Mouse (Mus musculus) layer of hippocampus, adult 11-12 months (tissue): ENCODE measurements around the gene Nol6.

Experiments used
- DNase-seq: peaks from one replicate; pipeline ENCODE4 v3.0.0; 2022; ENCODE audit warnings: low spot score

Nol6 gene

DNA sequence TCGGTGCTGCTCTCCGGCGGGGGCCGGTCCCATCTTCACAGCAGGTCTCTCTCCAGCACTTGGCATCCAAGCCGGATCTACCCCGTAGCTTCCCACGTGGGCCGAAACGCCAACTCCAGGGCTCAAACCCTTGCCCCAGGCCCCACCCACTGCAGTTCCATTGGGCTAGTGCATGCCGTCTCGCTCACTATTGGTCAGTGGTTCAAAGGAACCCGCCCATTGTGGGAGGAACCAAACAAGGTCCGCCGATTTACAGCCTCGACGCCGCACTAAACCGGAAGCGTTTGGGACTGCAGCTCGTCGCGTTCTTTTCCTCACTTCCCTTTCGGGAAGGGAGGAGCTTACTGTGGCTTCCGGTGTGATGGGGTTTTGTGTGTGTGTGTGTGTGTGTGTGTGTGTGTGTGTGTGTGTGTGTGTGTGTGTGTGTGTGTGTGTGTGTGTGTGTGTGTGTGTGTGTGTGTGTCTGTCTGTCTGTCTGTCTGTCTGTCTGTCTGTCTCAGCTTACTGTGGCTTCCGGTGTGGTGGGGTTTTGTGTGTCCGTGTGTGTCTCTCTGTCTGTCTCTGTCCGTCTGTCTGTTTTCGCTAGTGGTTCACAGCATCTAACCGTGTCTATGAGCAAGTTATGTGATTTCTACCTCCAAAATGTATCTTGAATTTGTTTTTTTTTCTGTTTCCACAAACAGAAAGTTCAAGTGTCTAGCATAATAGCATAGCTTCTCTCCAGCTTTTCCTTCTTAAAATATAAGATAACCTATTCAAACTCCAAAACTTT, at the start of gene Nol6:
TSS of gene Nol6 (minus strand) at position 276 of the 772 bp plus-strand sequence.
- peak; percentile 99 for DNase-seq

DNA sequence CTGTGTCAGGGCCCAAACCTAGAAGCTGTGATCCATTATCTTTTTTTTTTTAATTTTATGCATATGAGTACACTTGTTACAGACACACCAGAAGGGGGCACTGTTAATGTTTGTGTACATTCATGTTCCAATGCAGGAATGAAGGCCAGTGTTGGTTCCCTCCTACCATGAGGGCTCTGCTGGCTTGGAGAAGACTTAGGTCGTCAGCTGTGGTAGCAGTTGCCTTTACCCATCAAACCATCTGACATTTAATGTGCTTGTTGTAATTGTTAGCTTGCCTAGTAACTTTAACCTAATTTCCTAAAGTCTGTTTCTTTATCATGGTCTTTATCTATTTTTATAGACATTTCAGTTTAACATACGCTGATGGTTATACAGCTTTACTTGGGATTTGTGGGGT, 46.7 kb upstream of the Nol6 start:
- DNase-seq, result no peak

DNA sequence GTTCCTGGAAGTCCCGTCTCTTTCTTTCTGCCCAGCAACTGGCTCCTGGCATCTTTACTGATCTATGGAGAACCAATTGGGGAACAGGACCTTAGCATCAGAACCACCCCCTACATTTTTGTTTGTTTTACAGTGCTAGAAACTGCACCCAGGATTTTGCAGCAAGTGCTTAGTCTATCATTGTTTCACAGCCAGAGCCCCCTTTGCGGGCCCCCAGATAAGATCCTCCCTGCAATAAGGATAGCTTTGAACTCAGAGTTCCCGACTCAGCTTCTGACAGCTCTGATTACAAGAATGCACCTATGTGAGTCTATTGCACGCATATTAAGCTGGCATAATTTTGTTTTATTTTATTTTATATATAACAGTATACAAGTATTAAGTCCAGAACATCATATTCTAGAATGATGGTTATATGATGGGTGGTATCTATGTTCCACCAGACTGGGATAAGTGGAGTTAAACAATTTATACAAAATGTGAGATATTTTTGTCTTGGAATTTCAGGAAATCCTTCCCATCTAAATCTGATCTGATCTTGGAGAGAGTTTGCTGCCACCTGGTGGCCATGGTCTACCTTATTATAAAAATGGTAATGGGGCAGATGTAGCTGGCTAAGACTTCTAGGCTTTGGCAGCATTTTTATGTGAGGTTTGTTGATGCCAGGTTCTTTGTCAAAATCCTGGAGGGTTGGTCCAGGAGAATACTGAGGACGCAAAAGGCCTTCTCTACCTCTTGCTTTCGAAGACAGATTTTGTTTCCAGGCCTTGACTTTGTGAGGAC, 41.6 kb upstream of the Nol6 start:
- peak; percentile 85 for DNase-seq

DNA sequence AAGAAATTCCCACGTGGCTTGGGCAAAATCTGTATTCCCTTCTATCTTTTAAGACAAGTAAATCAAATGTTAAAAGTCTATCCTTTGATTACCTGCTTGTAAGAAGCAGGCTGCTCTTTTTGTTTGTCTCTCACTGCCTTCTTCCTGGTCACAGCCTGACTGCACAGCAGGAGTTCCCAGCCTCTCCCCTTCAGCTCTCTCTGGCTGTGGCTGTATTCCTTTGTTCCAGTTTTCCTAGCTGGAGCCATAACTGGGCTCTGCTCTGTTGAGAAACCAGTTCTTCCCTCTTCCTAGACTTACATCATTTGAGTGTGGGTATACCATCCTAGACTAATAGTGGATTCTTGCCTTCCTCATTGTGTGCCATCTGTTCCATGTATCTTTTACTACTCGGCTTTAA, 40.7 kb upstream of the Nol6 start:
- no peak for DNase-seq

DNA sequence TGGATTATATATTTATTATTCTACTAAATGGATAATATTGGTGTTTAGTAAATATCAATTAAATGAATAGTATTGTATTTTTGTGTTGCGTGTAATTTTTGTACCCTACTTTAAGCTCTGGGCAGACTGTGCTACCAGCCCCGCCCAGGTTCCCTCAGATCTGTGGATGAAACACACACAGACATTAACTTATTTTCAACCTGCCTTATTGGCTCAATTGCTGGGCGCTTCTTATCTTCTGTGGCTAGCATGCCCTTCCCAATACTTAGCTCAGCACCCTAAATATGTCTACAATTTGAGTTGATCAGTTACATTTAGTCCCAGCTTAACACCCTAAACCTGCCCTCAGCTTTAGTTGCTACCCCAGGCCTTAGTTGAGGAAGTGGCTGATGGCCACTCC, 37.0 kb upstream of the Nol6 start:
- no peak for DNase-seq

DNA sequence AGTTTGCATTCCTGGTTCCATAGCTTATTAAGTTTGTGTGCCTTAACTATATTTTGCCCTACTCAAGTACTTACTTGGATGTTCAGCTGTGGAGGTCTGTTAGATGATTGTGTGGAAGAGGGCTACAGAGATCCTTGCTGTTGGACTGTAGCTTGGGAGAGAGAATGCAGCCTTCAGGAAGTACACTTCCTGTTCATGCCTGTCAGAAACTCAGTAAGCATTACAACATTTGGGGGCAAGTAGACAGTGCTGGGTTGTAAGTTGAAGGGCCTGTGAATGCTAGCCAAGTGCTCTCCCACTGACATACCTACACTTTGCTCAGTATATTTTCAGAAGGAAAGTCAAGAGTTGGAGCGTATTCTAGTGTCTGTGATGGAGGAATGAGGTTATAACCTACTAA, 34.0 kb upstream of the Nol6 start:
- no peak for DNase-seq

DNA sequence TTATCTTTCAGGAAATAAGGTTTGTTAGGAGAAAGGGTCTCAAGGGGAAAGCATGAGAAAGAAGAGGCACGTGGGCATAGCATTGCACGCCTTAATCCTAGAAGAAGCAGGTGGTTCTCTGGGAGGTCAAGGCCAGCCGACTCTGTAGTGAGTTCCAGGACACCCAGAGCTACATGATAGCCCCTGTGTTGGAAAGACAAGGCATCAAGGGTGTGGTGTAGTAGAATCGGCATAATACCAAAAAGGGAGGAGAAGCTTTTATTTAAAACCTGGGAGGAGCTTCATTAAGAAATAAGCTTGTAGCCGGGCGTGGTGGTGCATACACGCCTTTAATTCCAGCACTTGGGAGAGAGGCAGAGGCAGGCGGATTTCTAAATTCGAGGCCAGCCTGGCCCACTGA, 32.7 kb upstream of the Nol6 start:
- no peak for DNase-seq

DNA sequence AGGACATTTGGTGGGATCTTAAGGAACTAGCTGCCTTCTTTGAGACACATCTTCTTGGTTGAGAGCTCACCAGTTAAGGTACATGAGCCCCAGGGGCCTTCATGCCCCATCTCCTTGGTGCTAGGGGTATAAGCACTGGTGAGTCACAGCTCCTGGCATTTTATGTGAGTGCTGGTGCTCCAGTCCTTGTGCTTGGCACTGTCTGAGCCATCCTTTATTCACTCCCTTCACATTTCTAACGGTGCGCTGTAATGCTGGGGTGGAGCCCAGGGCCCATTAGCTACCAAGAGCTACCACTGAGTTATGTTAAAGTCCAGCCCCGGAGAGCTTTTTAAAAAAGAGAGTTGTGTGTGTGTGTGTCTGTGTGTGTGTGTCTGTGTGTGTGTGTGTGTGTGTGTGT, 28.9 kb upstream of the Nol6 start:
- no peak for DNase-seq

DNA sequence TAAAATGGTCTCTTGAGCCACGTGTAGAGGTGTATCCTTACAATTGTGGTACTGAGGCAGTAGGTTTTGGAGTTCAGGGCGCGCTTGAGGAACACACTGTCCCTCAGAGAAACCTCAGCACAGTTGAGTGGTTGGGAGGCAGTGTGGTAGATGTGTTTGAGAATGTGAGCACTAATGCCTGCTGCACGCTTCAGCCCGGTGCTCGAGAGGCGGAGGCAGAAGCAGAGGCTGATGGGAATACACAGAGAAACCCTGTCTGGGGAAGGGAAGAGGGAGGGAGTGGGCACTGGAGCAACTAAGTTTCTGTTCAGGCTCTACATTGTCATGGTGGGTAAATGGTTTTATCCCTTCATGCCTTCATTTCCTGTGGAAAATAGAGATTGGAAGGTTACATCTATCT, 26.9 kb upstream of the Nol6 start:
- no peak for DNase-seq

DNA sequence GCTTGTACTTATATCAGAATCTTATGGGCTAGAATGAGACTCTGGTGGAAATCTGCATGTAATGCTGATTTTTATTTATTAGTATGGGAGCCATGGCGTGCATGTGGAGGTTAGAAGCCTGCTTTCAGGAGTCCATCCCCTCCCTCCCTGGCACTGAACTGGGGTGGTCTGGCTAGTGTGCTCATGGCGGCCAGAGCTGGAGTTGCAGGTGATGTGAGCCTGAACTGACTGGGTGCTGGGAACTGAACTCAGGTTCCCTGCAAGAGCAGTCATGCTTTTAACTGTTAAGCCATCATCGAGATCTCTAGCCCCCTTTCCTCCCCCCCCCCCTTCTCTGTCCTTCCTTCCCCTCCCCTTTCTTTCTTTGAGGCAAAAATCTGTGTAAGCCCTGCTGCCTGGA, 25.6 kb upstream of the Nol6 start:
- no peak for DNase-seq

DNA sequence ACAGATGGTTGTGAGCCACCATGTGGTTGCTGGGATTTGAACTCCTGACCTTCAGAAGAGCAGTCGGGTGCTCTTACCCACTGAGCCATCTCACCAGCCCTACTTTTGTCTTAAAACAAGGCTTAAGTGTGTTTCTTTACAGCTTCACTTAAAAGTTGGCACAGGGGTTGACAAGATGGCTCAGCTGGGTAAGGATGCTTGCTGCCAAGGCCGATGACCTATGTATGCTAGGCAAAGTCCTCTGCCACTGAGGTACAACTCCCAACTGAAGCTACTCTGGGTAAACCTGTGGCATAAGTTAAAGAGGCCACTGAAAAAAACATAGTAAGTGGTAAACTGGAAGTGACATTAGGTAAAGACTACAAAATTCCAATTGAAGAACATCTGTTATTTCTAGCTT, 18.3 kb upstream of the Nol6 start:
- no peak for DNase-seq

DNA sequence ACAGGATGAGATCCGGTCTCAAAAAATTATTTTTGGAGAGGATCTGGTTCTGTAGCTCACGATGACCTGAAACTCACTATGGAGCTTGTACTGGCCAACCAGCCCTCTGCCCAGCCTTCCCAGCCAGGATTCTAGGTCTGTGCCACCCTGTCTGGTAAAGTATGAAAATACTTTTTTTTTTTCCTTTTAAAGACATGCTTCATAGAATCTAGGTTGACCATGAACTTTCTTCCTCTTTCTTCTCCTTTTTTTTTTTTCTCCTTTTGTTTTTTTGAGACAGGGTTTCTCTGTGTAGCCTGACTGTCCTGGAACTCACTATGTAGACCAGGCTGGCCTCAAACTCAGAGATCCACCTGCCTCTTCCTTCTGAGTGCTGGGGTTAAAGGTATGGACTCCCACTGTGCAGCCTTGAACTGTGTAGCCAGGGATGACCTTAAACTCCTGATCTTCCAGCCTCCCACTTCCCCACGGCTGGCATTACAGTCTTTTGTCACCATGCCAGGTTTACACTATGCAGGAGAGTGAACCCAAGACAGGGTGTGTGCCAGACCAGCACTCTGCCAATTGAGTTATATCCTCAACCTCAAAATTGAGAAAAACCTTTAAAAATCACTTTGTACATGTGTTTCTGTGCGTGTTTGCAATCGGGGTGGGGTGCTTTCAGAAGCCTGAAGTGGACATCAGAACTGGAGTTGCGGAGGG, 16.1 kb upstream of the Nol6 start:
- DNase-seq, result no peak

DNA sequence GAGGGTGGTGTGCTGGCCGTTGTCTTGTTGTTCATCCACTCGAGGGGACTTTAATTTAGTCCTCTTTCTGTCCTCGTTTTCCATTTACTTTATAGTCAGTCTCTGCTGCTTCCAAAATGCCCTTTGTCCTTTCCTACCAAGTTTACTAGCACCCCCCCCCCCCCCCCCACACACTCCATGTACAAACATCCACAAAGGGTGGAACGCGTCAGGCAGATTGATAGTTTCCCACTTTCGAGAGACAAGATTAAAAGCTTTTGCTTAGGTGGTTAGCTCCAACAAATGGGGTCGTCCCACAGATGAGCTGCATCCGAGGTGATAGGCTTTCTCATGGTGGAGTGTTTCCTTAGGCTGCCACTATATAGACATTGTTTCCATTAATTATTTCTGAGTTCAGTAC, 12.6 kb upstream of the Nol6 start:
- DNase-seq, result no peak

DNA sequence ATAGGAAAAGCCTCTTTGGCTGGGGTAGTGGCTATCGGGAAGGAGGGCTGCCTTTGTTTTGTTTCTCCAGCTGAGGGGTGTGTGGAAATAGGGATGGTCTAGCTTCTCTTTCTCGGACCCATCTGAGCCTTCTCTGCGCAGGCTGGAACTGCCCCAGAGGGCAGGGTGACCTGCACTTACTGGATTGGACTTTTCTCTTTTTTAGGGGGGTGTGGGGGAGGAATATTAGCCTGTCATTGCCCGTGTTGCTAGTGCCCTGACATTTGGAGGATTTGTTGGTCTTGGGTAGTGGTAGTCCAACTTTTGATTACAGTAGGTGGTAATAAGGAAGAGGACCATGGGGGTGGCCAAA, 12.2 kb upstream of the Nol6 start:
- no peak for DNase-seq

DNA sequence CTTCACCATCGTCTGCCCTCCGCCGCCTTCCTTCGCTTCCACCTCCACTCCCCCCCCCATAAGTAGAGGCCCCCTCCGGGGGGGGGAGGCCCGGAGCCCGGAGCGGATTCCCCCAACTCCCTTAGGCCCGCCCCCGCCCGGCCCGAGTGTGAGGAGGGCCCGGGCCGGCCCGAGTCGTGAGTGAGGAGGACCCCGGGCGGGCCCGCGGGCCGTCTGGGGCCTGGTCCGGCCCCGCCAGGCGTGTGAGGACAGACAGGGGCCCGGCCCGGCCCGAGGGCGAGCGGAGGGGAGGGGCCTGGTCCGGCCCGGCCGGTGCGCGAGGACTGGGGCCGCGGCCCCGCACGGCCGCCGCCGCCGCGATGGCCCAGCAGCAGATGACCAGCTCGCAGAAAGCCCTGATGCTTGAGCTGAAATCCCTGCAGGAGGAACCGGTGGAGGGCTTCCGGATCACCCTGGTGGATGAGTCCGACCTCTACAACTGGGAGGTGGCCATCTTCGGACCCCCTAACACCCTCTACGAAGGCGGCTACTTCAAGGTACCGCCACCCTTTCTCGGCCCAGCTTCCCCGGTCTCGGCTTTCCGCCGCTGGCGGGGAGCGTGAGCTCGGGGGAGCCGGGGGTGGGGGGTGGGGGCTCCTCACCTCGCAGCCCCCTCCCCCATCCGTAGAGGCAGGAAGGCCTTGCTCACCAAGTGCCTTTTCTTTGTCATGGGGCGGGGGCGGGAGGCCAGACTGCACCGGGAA, 11.6 kb upstream of the Nol6 start, which contains the start of gene Ube2r2:
TSS of gene Ube2r2 (plus strand) at position 33 of the 743 bp plus-strand sequence.
- DNase-seq, result peak; percentile 44

DNA sequence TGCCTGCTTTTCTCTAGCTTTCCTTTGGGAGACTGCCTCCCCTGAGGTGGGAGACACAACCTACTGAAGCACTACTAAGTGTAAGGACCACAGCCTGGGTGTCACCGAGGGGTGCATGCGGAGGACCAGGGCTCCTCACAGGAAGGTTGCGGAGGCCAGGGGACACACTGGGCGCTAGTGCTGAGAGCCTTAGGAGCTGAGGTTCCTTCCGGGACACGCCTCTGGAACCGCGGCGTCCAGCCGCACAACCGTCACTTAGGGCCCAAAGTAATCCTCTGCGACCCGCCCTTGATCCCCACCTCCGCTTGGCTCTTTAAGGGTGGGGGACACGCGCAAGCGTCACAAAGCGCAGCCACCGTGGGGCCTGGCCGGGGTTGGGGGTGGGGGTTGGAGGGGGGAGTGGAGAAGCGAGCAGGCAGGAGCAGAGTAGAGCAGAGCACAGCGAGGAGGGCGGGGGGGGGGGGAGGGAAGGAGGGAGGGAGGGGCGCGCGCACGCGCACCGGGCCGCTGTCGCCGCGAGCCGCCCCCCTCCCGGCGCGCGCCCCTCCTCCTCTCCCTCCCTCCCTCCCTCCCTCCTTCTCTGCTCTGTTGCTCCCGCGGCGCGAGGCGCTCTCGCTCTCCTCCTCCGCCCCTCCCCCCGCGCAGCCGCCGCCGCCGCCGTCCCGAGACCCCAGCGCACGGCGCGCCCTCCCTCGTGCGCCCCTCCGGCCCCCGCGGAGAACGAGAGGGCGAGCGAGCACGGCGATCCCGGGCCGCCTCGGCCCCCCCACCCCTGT, 10.9 kb upstream of the Nol6 start:
- peak; percentile 64 for DNase-seq

DNA sequence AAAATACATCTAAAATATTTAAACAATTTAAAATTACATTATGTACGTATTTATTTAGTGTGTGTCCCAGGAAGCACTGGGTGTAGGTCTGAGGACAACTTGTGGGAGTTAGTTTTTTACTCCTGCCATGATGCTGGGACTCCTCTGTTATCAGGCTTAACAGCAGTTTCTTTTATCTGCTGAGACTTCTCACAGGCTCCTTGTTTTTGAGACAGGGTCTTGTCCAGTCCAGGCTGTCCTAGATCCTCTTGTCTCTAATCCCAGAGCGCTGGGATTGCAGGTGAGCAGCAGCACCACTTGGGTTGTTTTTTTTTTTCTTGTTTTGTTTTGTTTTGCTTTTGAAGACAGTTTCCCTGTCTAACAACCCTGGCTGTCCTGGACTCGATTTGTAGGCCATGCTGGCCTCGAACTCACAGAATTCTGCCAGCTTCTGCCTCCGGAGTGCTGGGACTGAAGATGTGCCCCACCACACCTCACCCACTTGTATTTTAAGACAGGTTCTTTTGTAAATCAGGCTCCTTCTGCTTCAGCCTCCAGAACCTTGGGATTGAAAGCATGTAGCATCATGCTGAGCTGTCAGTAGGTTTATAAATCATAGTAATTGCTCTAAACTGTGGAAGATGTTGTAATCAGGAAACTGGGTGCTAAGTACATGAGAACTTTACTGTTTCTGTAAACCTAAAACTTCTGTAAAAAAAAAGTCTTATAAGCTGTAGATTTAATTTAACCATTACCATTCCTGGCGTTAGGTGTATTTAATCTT, 9.5 kb upstream of the Nol6 start:
- DNase-seq, result no peak

DNA sequence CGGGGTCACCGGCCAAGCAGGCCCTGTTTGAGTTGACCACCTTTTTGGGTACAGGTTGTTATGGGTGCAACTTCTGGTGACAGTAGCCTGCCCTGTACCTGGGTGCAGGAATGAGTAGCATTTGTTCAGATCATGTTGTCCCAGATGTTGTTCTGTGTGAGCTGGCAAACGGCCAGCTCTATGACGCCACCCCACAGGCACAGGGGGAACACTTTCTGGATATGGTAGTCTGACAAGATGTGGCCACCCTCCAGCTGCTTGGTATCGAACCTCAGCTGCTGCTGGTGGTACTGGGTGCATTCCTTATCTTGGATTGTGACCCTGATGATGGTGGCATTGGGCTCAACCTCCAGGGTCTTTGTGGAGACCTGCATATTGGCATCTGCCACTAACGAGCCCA, 8.2 kb upstream of the Nol6 start:
- DNase-seq, result no peak

DNA sequence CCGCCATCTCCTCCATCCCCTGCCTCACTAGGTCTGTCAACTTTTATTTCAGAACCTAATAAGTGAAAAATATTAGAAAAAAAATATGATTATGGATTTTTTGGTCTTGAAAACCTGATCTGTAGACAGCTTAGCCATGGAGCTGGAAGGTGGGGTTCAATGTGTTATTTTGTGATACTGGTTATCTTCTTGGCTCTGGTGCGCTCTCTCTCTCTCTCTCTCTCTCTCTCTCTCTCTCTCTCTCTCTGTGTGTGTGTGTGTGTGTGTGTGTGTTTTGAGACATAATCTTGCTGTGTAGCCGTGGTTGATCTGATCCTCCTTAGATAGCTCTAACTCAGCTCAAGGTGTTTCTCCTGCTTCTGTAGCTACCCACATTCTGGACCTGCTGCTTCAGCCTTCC, 5.6 kb upstream of the Nol6 start:
- no peak for DNase-seq

DNA sequence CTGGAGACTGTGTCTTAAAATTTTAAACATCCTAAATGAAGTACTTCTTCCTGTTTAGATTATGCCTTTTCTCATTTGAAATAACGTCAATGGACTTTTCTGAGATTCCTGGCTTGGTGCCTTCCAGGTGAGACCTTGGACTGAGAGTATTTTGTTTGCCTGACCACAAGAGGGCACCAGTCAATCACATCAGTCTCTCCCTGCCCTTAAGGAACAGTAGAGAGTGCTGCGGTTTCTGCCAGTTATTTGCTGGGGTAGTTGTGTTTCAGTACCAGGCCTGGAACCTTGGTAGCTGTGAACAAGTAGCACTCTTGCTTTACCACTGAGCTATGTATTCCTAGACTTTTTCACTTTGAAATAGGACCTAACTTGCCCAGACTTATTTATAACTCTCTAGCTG, 5.2 kb upstream of the Nol6 start:
- DNase-seq, result peak; percentile 47
